Mouse (Mus musculus) neural tube, embryonic 14.5 days (tissue): Measurements from ENCODE around the gene Ciz1. TPM values are rescaled to one million over a fixed set of nuclear protein-coding genes. Genes with fewer than 3 reads are reported as not detected.

ENCODE experiments used
- ATAC-seq: fragments of 200-750 bp; cut with Nextera tagmentation; 2 replicates; pipeline ENCODE4 v1.8.0; 2017; ENCODE audit warnings: low read depth, mild to moderate bottlenecking, moderate TSS enrichment, moderate library complexity
- H3K27ac ChIP-seq: fragments of 300-500 bp; sonication (generic); 2 replicates; pipeline ENCODE4 v1.5.1; 2014; ENCODE audit warnings: low read depth, mild to moderate bottlenecking, control low read depth, low read length, moderate library complexity, mixed read lengths
- H3K27me3 ChIP-seq: fragments of 300-500 bp; sonication (generic); 2 replicates; pipeline ENCODE4 v1.6.1; 2014; ENCODE audit warnings: low read length; ENCODE audit not compliant: control insufficient read depth, insufficient read depth
- H3K36me3 ChIP-seq: fragments of 300-500 bp; sonication (generic); 2 replicates; pipeline ENCODE4 v1.6.1; 2014; ENCODE audit warnings: low read length, mixed read lengths; ENCODE audit not compliant: control insufficient read depth, insufficient read depth
- H3K4me1 ChIP-seq: fragments of 300-500 bp; sonication (generic); 2 replicates; pipeline ENCODE4 v1.6.1; 2014; ENCODE audit warnings: low read length; ENCODE audit not compliant: control insufficient read depth, insufficient read depth
- H3K4me2 ChIP-seq: fragments of 300-500 bp; sonication (generic); 2 replicates; pipeline ENCODE4 v1.6.1; 2014; ENCODE audit warnings: mild to moderate bottlenecking, low read depth, low read length, control low read depth
- H3K4me3 ChIP-seq: fragments of 300-500 bp; sonication (generic); 2 replicates; pipeline ENCODE4 v1.5.1; 2014; ENCODE audit warnings: low read depth, low read length, control low read depth, mixed read lengths
- H3K9ac ChIP-seq: fragments of 300-500 bp; sonication (generic); replicated peaks from 2 replicates; pipeline ENCODE4 v1.6.1; 2014; ENCODE audit warnings: low read depth, mild to moderate bottlenecking, control low read depth, low read length, mixed read lengths
- H3K9me3 ChIP-seq: fragments of 300-500 bp; sonication (generic); 2 replicates; pipeline ENCODE4 v1.6.1; 2016; ENCODE audit warnings: low read length; ENCODE audit not compliant: control insufficient read depth
- WGBS: fragments of 180-500 bp; shearing (Covaris S2); extraction: QIAGEN DNeasy Blood & Tissue Kit; methylation state at CpG from one replicate; pipeline ENCODE4 v1.1.7; 2014; 5-methylcytosine and 5-hydroxymethylcytosine counted together
- polyA plus RNA-seq: library from polyadenylated mRNA; unstranded; fragments of >200 nt; fragmentation: Nextera tagmentation; extraction: Ambion mirVana; gene quantifications from 2 replicates; pipeline ENCODE4 v1.2.1, GENCODE M21; 2014

The Ciz1 gene
- polyA plus RNA-seq, 1 experiment from 2014 or later: 47.7 TPM

GRCm38 (mm10) chr2:32395484-32395945 lies 43.4 kb downstream of the Ciz1 start, which contains the start of gene Ptges2:
Gene Ptges2 (plus strand): TSS chr2:32395896.
- peak; percentile 90 for ATAC-seq
- Histone ChIP-seq H3K4me3 (peak within 1 kb of the TSS; percentile 94), H3K9ac (peak within 1 kb of the TSS; percentile 86), H3K36me3 (peaks cover 8% of the 10 kb centered on the region; the same call in 1 of the 2 replicates), H3K4me2 (peak within 1 kb of the TSS; percentile 72), H3K4me1 (peaks cover 13% of the 10 kb centered on the region), H3K27ac (peak within 1 kb of the TSS; percentile 75), H3K27me3 (no peaks in the 10 kb centered on the region), H3K9me3 (no peaks in the 10 kb centered on the region)
- 0% methylated on average over 31 of the region's 31 CpGs for WGBS

GRCm38 (mm10) chr2:32395946-32396621 lies 44.0 kb downstream of the Ciz1 start:
- under 1% methylated on average over 56 of the region's 59 CpGs for WGBS
- no peaks in the 10 kb centered on the region for H3K27me3 ChIP-seq
- peak; percentile 96 for ATAC-seq
- H3K9me3 ChIP-seq: no peaks in the 10 kb centered on the region
- peak overlapping the region; percentile 72 for H3K4me2 ChIP-seq
- H3K36me3 ChIP-seq: peaks cover 14% of the 10 kb centered on the region; the same call in 1 of the 2 replicates
- peak overlapping the region; percentile 86 for H3K9ac ChIP-seq
- peak overlapping the region; percentile 94 for H3K4me3 ChIP-seq
- peaks cover 13% of the 10 kb centered on the region for H3K4me1 ChIP-seq
- peak overlapping the region; percentile 75 for H3K27ac ChIP-seq

DNA sequence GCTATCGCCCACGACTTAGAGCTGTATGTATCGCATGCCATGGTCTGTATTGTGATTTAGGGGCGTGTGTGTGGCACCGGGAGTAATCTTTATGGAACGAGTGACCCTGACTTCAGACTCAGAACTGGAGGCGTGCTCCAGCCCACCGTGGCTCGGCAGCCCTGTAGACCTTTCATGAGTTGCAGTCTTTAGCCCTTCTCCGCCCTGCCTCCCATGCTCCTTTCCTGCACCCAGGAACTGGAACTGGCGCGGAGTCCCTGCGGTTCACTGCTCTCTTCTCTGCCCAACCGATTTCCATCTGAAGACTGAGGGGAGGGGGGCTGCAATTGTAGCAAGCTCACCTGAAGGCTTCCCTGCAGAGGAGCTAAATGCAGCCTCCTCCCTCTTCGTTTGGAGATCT lies 44.6 kb downstream of the Ciz1 start:
- H3K9ac ChIP-seq: peak overlapping the region; percentile 86
- peaks cover 15% of the 10 kb centered on the region; the same call in 1 of the 2 replicates for H3K36me3 ChIP-seq
- H3K27ac ChIP-seq: peak overlapping the region; percentile 75
- no peaks in the 10 kb centered on the region for H3K9me3 ChIP-seq
- peak overlapping the region; percentile 94 for H3K4me3 ChIP-seq
- 1% methylated on average over 15 of the region's 15 CpGs for WGBS
- H3K27me3 ChIP-seq: no peaks in the 10 kb centered on the region
- peak overlapping the region; percentile 72 for H3K4me2 ChIP-seq
- peaks cover 13% of the 10 kb centered on the region for H3K4me1 ChIP-seq
- no peak for ATAC-seq

GRCm38 (mm10) chr2:32404663-32405062 lies 52.5 kb downstream of the Ciz1 start:
- no peak overlapping the region for H3K4me2 ChIP-seq
- no peaks in the 10 kb centered on the region for H3K4me1 ChIP-seq
- peak; percentile 32; the same call in 1 of the 2 replicates for ATAC-seq
- 21% methylated on average over 2 of the region's 2 CpGs for WGBS
- peaks cover 19% of the 10 kb centered on the region for H3K36me3 ChIP-seq
- no peaks in the 10 kb centered on the region for H3K27me3 ChIP-seq
- no peak overlapping the region for H3K4me3 ChIP-seq
- no peak overlapping the region for H3K27ac ChIP-seq
- no peak overlapping the region for H3K9ac ChIP-seq
- no peaks in the 10 kb centered on the region for H3K9me3 ChIP-seq

GRCm38 (mm10) chr2:32407144-32407824 lies 55.2 kb downstream of the Ciz1 start:
- Histone ChIP-seq H3K4me3 (no peak overlapping the region), H3K9ac (no peak overlapping the region), H3K4me2 (no peak overlapping the region), H3K27ac (no peak overlapping the region), H3K36me3 (no peaks in the 10 kb centered on the region), H3K27me3 (no peaks in the 10 kb centered on the region), H3K4me1 (no peaks in the 10 kb centered on the region), H3K9me3 (no peaks in the 10 kb centered on the region)
- no peak for ATAC-seq
- WGBS: 84% methylated on average over 7 of the region's 7 CpGs

- Histone ChIP-seq H3K4me1 (no peaks in the 10 kb centered on the region), H3K4me3 (no peak overlapping the region), H3K27me3 (no peaks in the 10 kb centered on the region), H3K4me2 (no peak overlapping the region), H3K9ac (no peak overlapping the region), H3K9me3 (no peaks in the 10 kb centered on the region), H3K27ac (no peak overlapping the region), H3K36me3 (peaks cover under 1% of the 10 kb centered on the region; the same call in 1 of the 2 replicates)
- no peak for ATAC-seq
- 76% methylated on average over 25 of the region's 25 CpGs for WGBS
These were observed 56.6 kb downstream of the Ciz1 start for GRCm38 (mm10) chr2:32408429-32409424.

DNA sequence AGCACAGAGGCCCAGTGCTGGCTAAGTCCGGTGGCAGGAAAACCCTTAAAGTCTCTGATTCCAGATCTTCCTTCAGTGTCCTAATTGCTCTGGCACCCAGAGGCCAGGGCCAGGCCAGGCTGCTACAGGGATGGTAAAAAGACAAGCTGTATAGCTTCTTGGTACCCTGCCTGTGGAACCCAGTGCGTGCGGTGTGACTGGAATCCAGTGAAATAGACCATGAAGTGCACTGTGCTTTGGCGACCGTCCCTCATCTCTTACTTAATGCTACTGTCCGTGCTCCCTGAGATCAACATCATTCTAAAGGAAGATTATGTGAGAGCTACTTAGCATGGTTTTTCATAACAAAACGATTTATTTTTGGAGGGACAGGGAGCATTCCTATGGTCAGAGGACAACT lies 59.3 kb downstream of the Ciz1 start:
- H3K36me3 ChIP-seq: peaks cover 22% of the 10 kb centered on the region
- no peak for ATAC-seq

GRCm38 (mm10) chr2:32412742-32413531 lies 60.8 kb downstream of the Ciz1 start:
- no peak for ATAC-seq
- H3K4me1 ChIP-seq: no peaks in the 10 kb centered on the region
- no peak overlapping the region for H3K9ac ChIP-seq
- no peaks in the 10 kb centered on the region for H3K27me3 ChIP-seq
- WGBS: 88% methylated on average over 6 of the region's 6 CpGs
- H3K36me3 ChIP-seq: peaks cover 38% of the 10 kb centered on the region
- no peak overlapping the region for H3K4me2 ChIP-seq
- H3K4me3 ChIP-seq: no peak overlapping the region
- no peaks in the 10 kb centered on the region for H3K9me3 ChIP-seq
- no peak overlapping the region for H3K27ac ChIP-seq

More for the DNA sequence above, 59.3 kb downstream of the Ciz1 start:
- Histone ChIP-seq H3K9me3 (no peaks in the 10 kb centered on the region), H3K4me1 (no peaks in the 10 kb centered on the region), H3K4me2 (no peak overlapping the region), H3K27me3 (no peaks in the 10 kb centered on the region), H3K27ac (no peak overlapping the region), H3K9ac (no peak overlapping the region), H3K4me3 (no peak overlapping the region)
- WGBS: 90% methylated on average over 7 of the region's 7 CpGs
